Mouse (Mus musculus) kidney, adult 11 months (tissue): ENCODE measurements at regions not wholly inside any gene's neighbourhood (a gene's known extent, or its start where the extent isn't known, plus 50 kb on each side); places are given as distances from the start of the nearest gene placed in this dataset.

Experiments used
- DNase-seq: peaks from one replicate; pipeline ENCODE4 v3.0.0; 2022

GRCm38 (mm10) chr13:6189566-6189965 is 328.3 kb downstream of the Klf6 start:
- DNase-seq = no peak

- DNase-seq = no peak
These were observed 330.1 kb downstream of the Klf6 start for GRCm38 (mm10) chr13:6191186-6191914.

DNA sequence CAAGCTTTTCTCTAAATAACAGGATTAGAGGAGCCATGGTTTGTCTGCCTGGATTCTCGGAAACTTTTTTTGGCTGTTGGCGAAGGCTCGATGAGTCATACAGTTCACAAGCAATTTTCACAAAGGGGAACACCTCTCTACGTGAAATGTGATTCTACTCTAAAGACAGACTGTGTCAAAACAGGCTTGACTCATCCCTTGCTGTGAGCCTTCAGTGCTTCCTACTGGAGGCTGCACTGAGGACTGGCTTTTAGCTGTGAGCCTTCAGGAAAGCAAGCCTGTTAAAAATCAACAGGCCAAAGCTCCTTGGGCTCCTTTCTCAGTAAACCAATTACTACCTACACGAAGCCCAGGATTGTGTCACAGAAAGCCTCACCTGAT is 330.6 kb downstream of the Klf6 start:
- peak; percentile 19 for DNase-seq

DNA sequence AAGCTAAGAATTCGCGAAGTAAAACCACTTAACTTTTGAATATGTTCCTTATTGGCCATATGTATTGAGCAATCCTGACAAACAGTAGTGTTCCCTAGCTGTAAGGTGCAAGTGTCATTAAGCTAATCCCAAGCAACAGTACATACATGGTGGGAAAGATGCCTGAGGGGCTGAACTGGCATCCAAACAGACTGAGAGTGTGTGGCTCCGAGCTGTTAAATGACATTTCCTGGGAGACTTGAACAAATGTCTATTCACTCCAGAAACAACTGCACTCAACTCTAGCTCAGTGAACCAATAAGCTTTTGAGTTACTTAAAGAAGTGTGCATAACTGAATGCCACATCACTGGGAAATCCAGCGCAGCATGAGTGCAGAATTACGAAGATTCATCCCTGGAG is 335.4 kb downstream of the Klf6 start:
- DNase-seq = no peak

- no peak for DNase-seq
These were observed 337.8 kb downstream of the Klf6 start for GRCm38 (mm10) chr13:6199107-6199506.

- no peak for DNase-seq
These were observed 340.2 kb downstream of the Klf6 start for GRCm38 (mm10) chr13:6201516-6201915.

DNA sequence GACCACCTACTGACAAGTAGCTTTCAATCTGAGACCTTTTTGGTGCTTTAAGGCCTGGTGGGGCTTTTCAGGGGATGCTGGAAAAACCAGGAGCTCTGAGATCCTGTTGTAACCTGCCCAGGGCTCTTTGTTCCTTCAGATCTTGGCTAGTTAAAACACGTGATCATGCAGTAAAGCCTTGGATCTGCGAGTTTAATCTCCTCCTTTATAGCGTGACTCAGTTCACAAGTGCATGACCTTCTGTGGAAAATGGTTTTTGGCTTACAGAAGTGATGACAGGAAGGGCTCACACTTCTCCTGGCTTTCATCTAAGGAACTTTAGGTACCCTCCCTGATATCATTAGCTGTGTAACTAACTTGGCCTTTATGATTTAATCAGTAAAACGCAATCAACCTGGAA is 343.1 kb upstream of the Pitrm1 start:
- DNase-seq = no peak

GRCm38 (mm10) chr13:6212550-6212949 is 335.4 kb upstream of the Pitrm1 start:
- DNase-seq = no peak

DNA sequence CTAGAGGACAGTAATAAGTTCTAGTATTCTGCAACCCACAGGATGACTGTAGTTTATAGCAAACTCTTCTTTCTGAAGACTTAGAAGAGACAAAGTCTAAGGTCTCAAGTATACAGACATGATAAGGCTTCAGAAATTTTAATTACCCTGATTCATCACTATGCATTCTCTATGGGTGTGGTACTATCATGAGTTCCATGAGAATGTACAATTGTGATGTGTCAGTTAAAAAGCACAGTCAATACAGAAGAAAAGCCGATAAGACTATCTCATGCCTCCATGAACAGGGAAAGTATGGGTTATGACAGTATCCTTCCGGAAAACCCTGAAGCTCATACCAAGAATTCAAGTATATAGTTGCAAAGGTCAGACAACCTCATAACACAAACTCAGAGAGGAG is 333.8 kb upstream of the Pitrm1 start:
- DNase-seq = no peak

GRCm38 (mm10) chr13:6226087-6226643 is 321.8 kb upstream of the Pitrm1 start:
- DNase-seq = peak; percentile 4

DNA sequence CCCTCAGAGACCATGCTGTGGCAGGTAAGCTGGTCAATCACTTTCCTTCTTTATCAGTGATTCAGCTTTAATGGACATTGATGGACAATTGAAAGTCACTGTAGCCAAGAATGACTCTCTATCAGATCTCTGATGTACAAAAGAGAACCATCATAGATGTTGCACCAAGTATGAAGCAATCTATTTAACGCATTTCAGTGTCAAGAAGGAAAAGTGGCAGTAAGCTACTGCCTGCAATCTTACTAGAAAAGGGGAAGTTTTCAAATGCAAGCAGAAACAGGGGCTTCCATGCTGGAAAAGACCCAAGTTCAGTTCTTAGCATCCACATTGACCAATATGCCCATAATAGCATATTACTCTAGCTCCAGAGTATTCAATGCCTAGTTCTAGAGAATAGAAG is 319.7 kb upstream of the Pitrm1 start:
- no peak for DNase-seq

DNA sequence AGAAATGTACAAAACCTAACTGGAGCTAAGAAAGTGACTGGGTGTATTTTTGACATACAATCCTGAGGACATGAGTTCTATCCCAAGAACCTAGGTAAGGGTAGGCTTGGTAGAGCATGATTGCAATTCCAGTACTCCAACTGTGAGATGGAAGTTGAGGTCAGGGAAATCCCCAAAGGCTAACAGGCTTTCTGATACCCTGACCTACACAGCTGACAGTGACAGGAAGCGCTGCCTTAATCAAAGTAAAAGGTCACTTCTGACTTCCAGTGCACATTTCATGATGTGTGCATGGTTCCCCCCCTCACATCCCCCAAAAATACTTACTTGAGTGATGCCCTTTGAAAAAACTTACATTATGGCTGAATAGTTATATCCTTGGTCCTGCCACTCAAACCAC is 312.6 kb upstream of the Pitrm1 start:
- DNase-seq = no peak

- DNase-seq = no peak
These were observed 311.4 kb upstream of the Pitrm1 start for GRCm38 (mm10) chr13:6236503-6236902.

DNA sequence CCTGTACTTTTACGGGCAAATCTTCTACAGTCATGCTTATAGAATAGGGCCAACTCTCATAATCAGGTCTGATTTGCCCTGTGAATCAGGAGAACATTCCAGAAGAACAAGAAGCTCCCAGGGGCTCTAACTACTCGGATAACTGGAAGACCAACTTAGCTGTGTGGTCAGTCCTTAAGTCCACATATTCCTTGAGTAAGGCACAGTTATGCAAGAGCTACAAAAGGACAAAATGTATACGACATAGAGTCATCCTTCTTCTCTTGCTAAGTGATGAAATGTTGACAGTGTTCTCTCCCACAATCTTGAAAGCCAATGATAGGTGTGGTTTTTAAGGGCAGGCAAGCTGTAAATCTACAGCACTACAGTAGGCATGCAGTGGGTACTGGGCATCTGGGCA is 310.7 kb upstream of the Pitrm1 start:
- no peak for DNase-seq

- no peak for DNase-seq
These were observed 307.1 kb upstream of the Pitrm1 start for GRCm38 (mm10) chr13:6240855-6241254.

- DNase-seq = no peak
These were observed 306.4 kb upstream of the Pitrm1 start for GRCm38 (mm10) chr13:6241472-6242123.

- no peak for DNase-seq
These were observed 297.8 kb upstream of the Pitrm1 start for GRCm38 (mm10) chr13:6250106-6250505.

- no peak for DNase-seq
These were observed 296.7 kb upstream of the Pitrm1 start for GRCm38 (mm10) chr13:6251025-6251862.

DNA sequence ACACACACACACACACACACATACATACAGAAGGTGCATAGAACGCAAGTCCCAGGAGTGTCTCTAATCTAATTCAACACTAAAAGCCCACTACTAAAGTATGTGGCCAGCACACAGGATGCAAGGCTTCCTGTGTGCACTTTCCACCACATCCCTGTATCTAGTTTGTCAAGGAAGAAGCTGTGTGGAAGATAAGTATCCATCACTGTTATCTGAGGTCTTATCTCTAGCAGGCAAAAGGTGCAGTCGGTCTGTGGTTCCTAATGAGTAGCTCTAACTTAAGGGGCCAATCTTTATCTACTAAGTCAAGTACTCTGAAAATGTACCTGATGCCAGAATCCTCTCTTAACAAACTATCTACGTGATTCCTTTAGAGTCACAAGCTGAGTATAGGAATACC is 295.8 kb upstream of the Pitrm1 start:
- DNase-seq = no peak

DNA sequence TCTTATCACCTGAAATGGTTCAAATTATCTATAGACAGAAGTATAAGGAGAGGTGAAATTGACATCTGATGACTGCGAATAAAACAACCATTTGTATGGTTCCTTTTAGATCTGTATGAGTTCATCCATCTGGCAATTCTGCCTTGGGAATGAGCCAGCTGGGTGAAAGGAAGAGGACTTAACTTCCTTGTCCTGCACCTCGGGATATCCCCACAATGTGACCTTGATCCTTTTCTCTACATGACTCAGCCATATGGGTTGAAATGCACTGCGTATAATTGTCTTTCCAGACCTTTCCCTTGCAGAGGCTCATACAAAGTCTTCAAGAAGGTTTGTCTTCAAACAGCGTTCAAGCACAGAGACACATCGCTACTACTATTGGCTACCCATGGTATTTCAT is 292.6 kb upstream of the Pitrm1 start:
- DNase-seq = no peak

DNA sequence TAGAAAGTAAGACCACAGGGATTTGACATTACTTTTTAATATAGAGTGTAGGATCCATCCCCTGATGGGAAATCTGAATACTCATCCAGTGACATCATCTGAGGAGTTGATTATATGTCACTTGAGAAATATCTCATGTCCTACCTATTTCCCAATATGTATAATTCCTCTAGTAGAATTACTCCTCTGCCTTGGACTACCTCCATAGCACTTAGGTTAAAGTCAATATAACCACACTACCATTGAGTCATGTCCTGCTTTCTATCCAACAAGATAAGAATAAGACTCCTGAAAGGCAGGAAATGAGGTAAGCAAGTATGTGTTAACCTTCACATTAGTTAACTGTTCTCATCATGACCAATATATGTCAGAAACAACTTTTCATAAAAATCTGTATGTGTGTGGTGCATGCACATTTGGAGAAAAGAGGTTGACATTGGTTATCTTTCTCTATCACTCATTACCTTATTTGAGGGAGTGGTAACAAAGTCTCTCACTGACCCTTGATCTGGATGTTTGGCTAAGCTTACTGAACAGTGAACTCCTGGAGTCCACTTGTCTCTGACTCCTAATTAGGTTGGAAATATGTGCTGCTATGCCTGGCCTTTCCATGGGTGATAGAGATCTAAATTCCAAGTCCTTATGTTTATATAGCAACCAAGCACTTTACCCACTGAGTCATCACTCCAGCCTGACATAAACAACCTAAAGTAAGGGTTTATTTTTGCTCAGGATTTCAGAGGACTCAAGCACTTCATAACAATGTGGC is 292.0 kb upstream of the Pitrm1 start:
- DNase-seq = peak; percentile 11

DNA sequence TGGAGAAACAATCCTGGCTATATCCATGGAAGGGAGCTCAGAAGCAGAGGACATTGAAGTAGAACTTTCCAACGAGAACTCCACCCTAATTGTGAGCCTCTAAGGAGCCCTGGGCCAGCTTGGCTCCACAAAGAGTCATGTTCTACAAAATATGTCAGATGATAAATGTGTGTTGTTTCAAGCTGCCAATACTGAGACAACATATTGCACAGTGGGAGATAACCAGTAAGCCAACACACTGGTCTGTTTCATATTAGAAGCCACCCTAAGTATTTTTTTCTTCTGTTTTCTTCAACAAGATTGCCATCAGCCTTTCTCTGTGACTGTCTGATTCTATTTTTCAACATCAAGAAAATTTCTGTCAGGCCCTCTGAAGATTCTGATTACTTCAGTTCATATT is 289.5 kb upstream of the Pitrm1 start:
- DNase-seq = no peak
